ENCODE assay signal across 20 mouse cellular contexts in genomic region chr11:82340416-82340815, GRCm38 (mm10). TPM values are rescaled to one million over a fixed set of nuclear protein-coding genes. Genes with fewer than 3 reads are reported as not detected.
DNase-seq lines count a peak whose midpoint lies in the region; ATAC-seq and TF ChIP-seq lines count a peak whose summit lies in the region.
"Had no signal": no experiment of that assay in that cellular context is flagged by ENCODE, and none has a peak within 500 bp of the region (broad histone marks: within the 10 kb centered on the region; RNA-seq: fewer than 3 reads in every experiment).

No protein-coding gene starts in this region.

- no peak overlapping the region for H3K4me3 ChIP-seq in heart, embryonic 10.5 days
- H3K4me3 ChIP-seq in heart, adult 2 months = no peak overlapping the region
- no peak overlapping the region for H3K4me3 ChIP-seq in limb, embryonic 11.5 days (ENCODE audit: low read depth, low read length)
- no peak overlapping the region; the same call in 1 of the 2 replicates for H3K4me3 ChIP-seq in limb, embryonic 10.5 days
- no peak overlapping the region for H3K4me3 ChIP-seq in heart, postnatal 0 days (ENCODE audit: low read depth, low read length)
- H3K4me3 ChIP-seq: liver, embryonic 15.5 days had no signal

- H3K27ac ChIP-seq in heart, embryonic 10.5 days = peak overlapping the region; percentile 31; the same call in 1 of the 2 replicates
- no peak overlapping the region for H3K27ac ChIP-seq in heart, adult 2 months
- H3K27ac ChIP-seq in limb, embryonic 11.5 days (replicated peaks; ENCODE audit: low read depth, low read length) = no peak overlapping the region
- no peak overlapping the region; the same call in 1 of the 2 replicates for H3K27ac ChIP-seq in limb, embryonic 10.5 days
- peak overlapping the region; percentile 30; the same call in 1 of the 2 replicates for H3K27ac ChIP-seq in heart, postnatal 0 days (ENCODE audit: low read depth)
- H3K27ac ChIP-seq: liver, embryonic 15.5 days had no signal

- 0 out of 2 replicates have a peak, but pooled peaks cover 4% of the 10 kb centered on the region for H3K27me3 ChIP-seq in heart, embryonic 10.5 days (ENCODE audit: insufficient read depth, poor library complexity, severe bottlenecking)
- H3K27me3 ChIP-seq in heart, adult 2 months (ENCODE audit: control insufficient read depth, insufficient read depth, low read length) = no peaks in the 10 kb centered on the region
- H3K27me3 ChIP-seq in limb, embryonic 11.5 days (ENCODE audit: control insufficient read depth, insufficient read depth, low read length) = no peaks in the 10 kb centered on the region
- H3K27me3 ChIP-seq in limb, embryonic 10.5 days (ENCODE audit: low read depth, poor library complexity, severe bottlenecking) = no peaks in the 10 kb centered on the region
- H3K27me3 ChIP-seq in heart, postnatal 0 days (ENCODE audit: control insufficient read depth, insufficient read depth, low read length) = no peaks in the 10 kb centered on the region
- H3K27me3 ChIP-seq: liver, embryonic 15.5 days had no signal

- DNase-seq in heart, embryonic 10.5 days (ENCODE audit: low spot score) = no peak
- DNase-seq in heart, adult 2 months = no peak
- DNase-seq in limb, embryonic 11.5 days (ENCODE audit: low spot score) = peak; percentile 29
- DNase-seq in limb, embryonic 10.5 days (ENCODE audit: low spot score) = no peak
- DNase-seq in heart, postnatal 0 days (ENCODE audit: low spot score) = no peak
- DNase-seq in kidney, postnatal 10 days = peak; percentile 8
- DNase-seq in layer of hippocampus, postnatal 36 days = no peak
- DNase-seq in right cerebral cortex, postnatal 14 days = no peak
- DNase-seq: forebrain, postnatal 0 days; gastrocnemius, postnatal 25 days; right cerebral cortex, postnatal 25 days; thymus, postnatal 36 days had no signal

- no peak for TF ChIP-seq EP300 in heart, adult 2 months (IDR thresholded peaks at IDR 0.05; ENCODE audit: insufficient read depth, low read depth, low read length)
- no peak for TF ChIP-seq EP300 in heart, postnatal 0 days (IDR thresholded peaks at IDR 0.05; ENCODE audit: low read depth)

- H3K4me2 ChIP-seq in limb, embryonic 11.5 days (ENCODE audit: low read depth, severe bottlenecking) = no peak overlapping the region
- H3K4me2 ChIP-seq in heart, postnatal 0 days (ENCODE audit: low read depth, low read length) = peak overlapping the region; percentile 21; the same call in 1 of the 2 replicates
- H3K4me2 ChIP-seq: liver, embryonic 15.5 days had no signal

- no peak for ATAC-seq in limb, embryonic 11.5 days (ENCODE audit: insufficient number of reproducible peaks, low FRiP score, low TSS enrichment, low read depth)
- ATAC-seq in heart, postnatal 0 days (ENCODE audit: insufficient read depth, low read depth) = 0 out of 2 replicates have a peak, but pooled peaks have one; percentile 8
- ATAC-seq: activated CD4-positive, CD25-positive, alpha-beta regulatory T cell, adult 4 months; forebrain, postnatal 0 days had no signal

- no peaks in the 10 kb centered on the region for H3K79me2 ChIP-seq in heart, adult 2 months (replicated peaks; ENCODE audit: control insufficient read depth, insufficient read depth, low read length)

- intact Hi-C loops in heart, adult 2 months (cut with DNase I) = no loop called here

- TF ChIP-seq CTCF in heart, adult 2 months (IDR thresholded peaks at IDR 0.05) = no peak
- TF ChIP-seq CTCF in heart, postnatal 0 days (IDR thresholded peaks at IDR 0.05; ENCODE audit: low read depth) = no peak

- H3K9ac ChIP-seq in heart, adult 2 months (ENCODE audit: low read depth, low read length) = no peak overlapping the region
- H3K9ac ChIP-seq in limb, embryonic 11.5 days (ENCODE audit: low read length) = no peak overlapping the region
- H3K9ac ChIP-seq in heart, postnatal 0 days (replicated peaks; ENCODE audit: low read depth, low read length) = no peak overlapping the region
- H3K9ac ChIP-seq: forebrain, postnatal 0 days; liver, embryonic 15.5 days had no signal

- H3K36me3 ChIP-seq in heart, embryonic 10.5 days = no peaks in the 10 kb centered on the region
- no peaks in the 10 kb centered on the region for H3K36me3 ChIP-seq in heart, adult 2 months (ENCODE audit: control insufficient read depth, insufficient read depth, low read length)
- no peaks in the 10 kb centered on the region for H3K36me3 ChIP-seq in limb, embryonic 11.5 days (ENCODE audit: control insufficient read depth, insufficient read depth, low read length)
- H3K36me3 ChIP-seq in limb, embryonic 10.5 days = no peaks in the 10 kb centered on the region
- no peaks in the 10 kb centered on the region for H3K36me3 ChIP-seq in heart, postnatal 0 days (replicated peaks; ENCODE audit: control insufficient read depth, insufficient read depth, low read length)
- H3K36me3 ChIP-seq: liver, embryonic 15.5 days had no signal

- peaks cover 19% of the 10 kb centered on the region for H3K4me1 ChIP-seq in heart, embryonic 10.5 days
- no peaks in the 10 kb centered on the region for H3K4me1 ChIP-seq in heart, adult 2 months (ENCODE audit: control insufficient read depth, insufficient read depth, low read length)
- peaks cover 7% of the 10 kb centered on the region; the same call in 1 of the 2 replicates for H3K4me1 ChIP-seq in limb, embryonic 11.5 days (ENCODE audit: control insufficient read depth, insufficient read depth, low read length)
- H3K4me1 ChIP-seq in limb, embryonic 10.5 days = peaks cover 19% of the 10 kb centered on the region
- H3K4me1 ChIP-seq in heart, postnatal 0 days (ENCODE audit: control insufficient read depth, insufficient read depth) = no peaks in the 10 kb centered on the region
- H3K4me1 ChIP-seq: liver, embryonic 15.5 days had no signal

- H3K9me3 ChIP-seq in heart, embryonic 10.5 days = no peaks in the 10 kb centered on the region
- H3K9me3 ChIP-seq in limb, embryonic 11.5 days (ENCODE audit: control insufficient read depth, low read length) = no peaks in the 10 kb centered on the region
- H3K9me3 ChIP-seq in limb, embryonic 10.5 days (replicated peaks) = no peaks in the 10 kb centered on the region
- no peaks in the 10 kb centered on the region for H3K9me3 ChIP-seq in heart, postnatal 0 days (replicated peaks; ENCODE audit: control insufficient read depth, low read length)
- H3K9me3 ChIP-seq: liver, embryonic 15.5 days had no signal

- TF ChIP-seq POLR2A in heart, adult 2 months (IDR thresholded peaks at IDR 0.05; ENCODE audit: insufficient read depth, low read depth, low read length) = no peak

- 38% methylated on average over 6 of the region's 6 CpGs for whole genome bisulfite sequencing in heart, embryonic 10.5 days
- WGBS in heart, adult 2 months = 18% methylated on average over 6 of the region's 6 CpGs
- WGBS in limb, embryonic 11.5 days = 37% methylated on average over 6 of the region's 6 CpGs
- 37% methylated on average over 6 of the region's 6 CpGs for WGBS in limb, embryonic 10.5 days
- 20% methylated on average over 6 of the region's 6 CpGs for WGBS in heart, postnatal 0 days

RNA-seq across cellular contexts. Expression of gene Ccl1, which starts 34.9 kb away (rescaled TPM):
- not detected in 2 replicates for polyA plus RNA-seq in heart, embryonic 10.5 days (2016; fragmentation: Nextera tagmentation; extraction: Ambion mirVana)
- total RNA-seq in heart, adult 2 months (2021) = not detected
- polyA plus RNA-seq in heart, adult 2 months (2012; rRNA removed) = not detected in 2 replicates
- not detected in 2 replicates for polyA plus RNA-seq in limb, embryonic 11.5 days (2014; fragmentation: Nextera tagmentation; extraction: Ambion mirVana)
- not detected in 2 replicates for polyA plus RNA-seq in limb, embryonic 10.5 days (2016; fragmentation: Nextera tagmentation; extraction: Ambion mirVana)
- not detected in 2 replicates for total RNA-seq in heart, postnatal 0 days (2014; rRNA removed; ENCODE audit: low replicate concordance)
- not detected in 2 replicates for polyA plus RNA-seq in heart, postnatal 0 days (2015; fragmentation: Nextera tagmentation; extraction: Ambion mirVana)
- not detected for total RNA-seq in layer of hippocampus, postnatal 36 days (2021)
- total RNA-seq: forebrain, postnatal 0 days; gastrocnemius, postnatal 25 days; left cerebral cortex, adult 18-20 months; megakaryocyte progenitor cell, adult 5-6 weeks; MEL had no signal
- polyA plus RNA-seq: C2C12; cerebellum, adult 2 months; embryonic facial prominence, embryonic 14.5 days; liver, embryonic 15.5 days had no signal

RNA-seq across cellular contexts. Expression of gene Tmem132e, which starts 48.3 kb away (rescaled TPM):
- 0.14 and 0.94 TPM in 2 replicates for polyA plus RNA-seq in heart, embryonic 10.5 days (2016; fragmentation: Nextera tagmentation; extraction: Ambion mirVana)
- total RNA-seq in heart, adult 2 months (2021) = under 1 TPM; 0.14 to 0.26 TPM
- 0.06 and 0.10 TPM in 2 replicates for polyA plus RNA-seq in heart, adult 2 months (2012; rRNA removed)
- polyA plus RNA-seq in limb, embryonic 11.5 days (2014; fragmentation: Nextera tagmentation; extraction: Ambion mirVana) = 0.32 and 0.38 TPM in 2 replicates
- 0.50 and 0.55 TPM in 2 replicates for polyA plus RNA-seq in limb, embryonic 10.5 days (2016; fragmentation: Nextera tagmentation; extraction: Ambion mirVana)
- total RNA-seq in heart, postnatal 0 days (2014; rRNA removed; ENCODE audit: low replicate concordance) = 0.15 TPM in 1 of 2 replicates, not detected in the other
- polyA plus RNA-seq in heart, postnatal 0 days (2015; fragmentation: Nextera tagmentation; extraction: Ambion mirVana) = not detected in 2 replicates
- 1 to 10 TPM; 7.2 to 8.3 TPM for total RNA-seq in layer of hippocampus, postnatal 36 days (2021)
- total RNA-seq: megakaryocyte progenitor cell, adult 5-6 weeks; MEL had no signal
- polyA plus RNA-seq: activated CD4-positive, CD25-positive, alpha-beta regulatory T cell, adult 4 months; C2C12 had no signal

Comparison
In these comparisons a context has a peak if more than half of its experiments do, and no peak if none do; other contexts are left out.
1. DNase-seq: peak in limb, embryonic 11.5 days (single experiment) and kidney, postnatal 10 days (single experiment); none in heart, embryonic 10.5 days (single experiment), heart, adult 2 months (0 of 2), limb, embryonic 10.5 days (single experiment), heart, postnatal 0 days (single experiment), layer of hippocampus, postnatal 36 days (0 of 2) and right cerebral cortex, postnatal 14 days (single experiment).
2. H3K27ac ChIP-seq: peak in heart, embryonic 10.5 days (single experiment) and heart, postnatal 0 days (single experiment); none in heart, adult 2 months (single experiment), limb, embryonic 11.5 days (single experiment) and limb, embryonic 10.5 days (single experiment).